Mouse (Mus musculus): Measurements from ENCODE around the gene Exoc2.
A peak's percentile ranks its signal among the peaks of the same experiment; 100 is the strongest.

Gene Exoc2

DNA sequence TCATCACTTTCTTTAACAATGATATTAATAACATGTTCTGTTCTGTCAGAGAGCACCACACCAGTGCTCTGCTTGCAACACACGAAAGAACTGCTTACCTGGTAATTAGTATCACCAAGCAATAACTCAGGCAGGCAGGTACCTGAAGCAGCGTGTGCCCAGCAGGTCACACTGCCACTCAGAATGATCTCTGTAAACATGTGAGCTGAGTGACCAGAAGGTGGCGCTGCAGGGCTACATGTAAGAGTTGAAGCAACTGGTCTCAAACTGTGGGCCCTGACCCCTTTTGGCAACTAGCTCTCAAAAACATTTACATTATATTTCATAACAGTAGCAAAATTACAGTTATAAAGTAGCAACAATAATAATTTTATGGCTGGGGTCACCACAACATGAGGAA, 85.4 kb downstream of the Exoc2 start:
- peak; percentile 92 for DNase-seq

DNA sequence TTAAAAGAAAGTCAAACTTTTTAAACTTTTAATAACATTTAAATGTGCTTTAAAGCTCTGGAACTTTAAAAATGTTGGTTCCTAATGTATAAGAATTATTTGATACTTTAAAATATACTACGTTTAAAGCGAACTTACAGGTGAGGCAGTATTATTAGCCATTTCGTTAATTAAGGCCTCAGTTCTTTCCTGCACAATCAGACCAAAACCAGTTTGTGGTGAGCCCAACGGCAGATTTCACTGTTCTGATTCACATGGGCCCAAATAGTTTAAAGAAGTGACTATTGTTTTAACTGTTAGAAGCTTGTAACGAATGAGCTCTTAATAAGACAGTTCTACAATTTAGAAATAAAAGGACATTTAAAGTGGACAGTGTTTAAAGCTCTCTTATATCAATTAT, 93.6 kb downstream of the Exoc2 start:
- no peak for DNase-seq

DNA sequence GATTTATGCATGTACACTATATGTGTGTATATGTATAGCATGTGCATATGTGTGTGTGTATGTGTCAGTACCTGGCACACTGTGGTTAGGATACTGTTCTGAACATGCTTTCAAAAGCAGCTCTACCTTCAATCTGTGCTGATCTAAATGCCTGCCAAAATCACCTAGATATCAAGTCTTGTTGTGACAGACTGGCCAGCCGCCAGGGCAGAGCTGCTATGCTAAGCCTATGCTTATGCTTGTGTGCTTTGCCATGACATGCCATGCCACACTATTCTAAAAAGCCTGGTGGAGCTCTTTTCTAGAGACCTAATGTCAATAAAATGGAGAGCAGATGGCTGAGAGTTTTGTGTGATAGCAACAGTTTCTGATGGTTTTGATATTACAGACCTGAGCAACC, 94.0 kb downstream of the Exoc2 start:
- peak; percentile 68 for DNase-seq

DNA sequence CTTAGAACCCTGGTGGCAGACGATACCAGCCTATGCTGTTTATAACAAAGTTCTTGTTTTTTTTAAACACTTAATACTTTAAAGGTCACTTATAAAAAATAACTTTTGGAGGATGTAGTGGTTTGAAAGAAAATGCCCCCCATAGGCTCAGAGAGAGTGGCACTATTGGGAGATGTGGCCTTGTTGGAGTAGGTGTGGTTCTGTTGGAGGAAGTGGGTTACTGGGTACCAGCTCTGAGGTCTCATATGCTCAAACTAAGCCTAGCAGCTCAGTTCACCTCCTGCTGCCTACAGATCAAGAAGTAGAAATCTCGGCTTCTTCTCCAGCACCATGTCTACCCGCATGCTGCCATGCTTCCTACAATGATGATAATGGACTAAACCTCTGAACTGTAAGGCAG, 98.1 kb downstream of the Exoc2 start:
- DNase-seq, result peak; percentile 23

- DNase-seq, result peak; percentile 64
Measured at GRCm38 (mm10) chr13:30873472-30873871, 100.4 kb downstream of the Exoc2 start.

DNA sequence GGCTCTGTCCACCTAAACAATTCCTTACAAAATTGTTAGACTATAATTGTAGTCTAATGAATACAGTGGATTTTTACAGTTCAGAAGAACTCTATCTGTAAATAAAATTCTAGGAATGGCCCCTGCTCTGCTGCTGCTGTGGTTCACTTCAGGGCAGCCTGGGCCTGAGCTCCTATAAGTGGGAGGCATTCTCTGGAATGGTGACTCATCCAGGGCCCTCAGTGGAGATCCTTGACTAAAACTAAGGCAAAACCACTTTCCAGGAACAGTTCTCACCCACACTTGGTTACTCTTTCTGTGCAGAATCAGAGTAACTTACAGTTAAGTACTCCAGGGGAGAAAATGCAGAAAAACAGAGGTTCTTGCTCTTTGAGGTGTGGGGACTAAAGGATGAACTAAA, 108.4 kb downstream of the Exoc2 start:
- DNase-seq, result peak; percentile 82

DNA sequence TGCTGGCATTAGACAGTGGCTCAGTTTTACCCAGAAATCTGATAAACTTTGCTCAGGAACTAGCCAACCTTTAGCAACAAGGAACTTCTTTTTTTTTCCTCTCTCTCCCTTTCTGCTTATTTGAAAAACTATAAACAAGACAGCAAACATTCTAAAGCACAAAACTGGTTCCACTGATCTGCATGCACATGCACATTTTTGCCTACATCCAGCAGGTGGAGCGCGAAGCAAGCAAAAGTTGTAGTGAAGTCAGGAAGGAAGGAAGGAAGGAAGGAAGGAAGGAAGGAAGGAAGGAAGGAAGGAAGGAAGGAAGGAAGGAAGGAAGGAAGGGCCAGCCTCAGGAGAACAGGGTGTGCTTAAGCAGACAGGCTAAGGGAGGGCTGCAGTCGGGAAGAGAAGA, 109.9 kb downstream of the Exoc2 start:
- peak; percentile 55 for DNase-seq

DNA sequence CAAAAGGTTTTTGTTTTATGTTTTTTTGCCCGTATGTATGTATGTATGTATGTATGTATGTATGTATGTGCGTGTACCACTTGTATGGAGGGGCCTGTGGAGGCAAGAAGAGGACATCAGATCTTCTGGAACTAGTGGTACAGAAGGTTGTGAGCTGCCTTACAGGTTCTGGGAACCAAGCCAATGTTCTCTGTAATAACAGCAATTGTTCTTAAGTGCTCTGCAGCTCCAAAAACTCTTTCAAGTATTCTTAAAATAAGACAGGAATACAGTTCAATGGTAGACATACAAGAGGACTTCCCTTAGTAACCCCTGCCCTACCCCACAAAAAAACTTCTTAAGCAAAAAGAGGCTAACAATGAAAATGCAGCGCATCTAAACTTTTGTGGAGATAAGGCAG, 115.5 kb downstream of the Exoc2 start:
- peak; percentile 62 for DNase-seq

- peak; percentile 72 for DNase-seq
Measured at GRCm38 (mm10) chr13:30850736-30851135, 123.2 kb downstream of the Exoc2 start.

GRCm38 (mm10) chr13:30848001-30848400, 125.9 kb downstream of the Exoc2 start:
- DNase-seq, result peak; percentile 91

- DNase-seq, result peak; percentile 22
Measured at GRCm38 (mm10) chr13:30846506-30846905, 127.4 kb downstream of the Exoc2 start.

- peak; percentile 51 for DNase-seq
Measured at GRCm38 (mm10) chr13:30843049-30843448, 130.8 kb downstream of the Exoc2 start.

DNA sequence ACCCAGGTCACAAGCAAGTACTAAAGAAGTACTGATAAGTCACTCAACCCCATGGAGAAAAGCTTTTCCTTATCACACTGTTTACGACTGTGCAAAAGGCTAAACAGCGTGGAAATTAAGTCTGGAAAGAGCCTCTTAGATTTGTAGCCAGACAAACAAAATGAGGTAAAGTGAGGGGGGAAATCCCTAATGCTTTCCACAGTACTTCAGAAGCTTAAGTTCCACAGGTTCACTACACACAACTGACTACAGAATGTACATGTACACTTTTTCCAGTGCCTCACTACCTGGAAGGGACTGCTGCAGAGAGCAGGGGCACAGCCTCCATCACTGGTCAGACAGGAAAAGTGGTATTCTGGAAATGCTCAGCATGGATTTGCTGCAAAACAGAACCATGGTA, 132.1 kb downstream of the Exoc2 start:
- DNase-seq, result peak; percentile 46

DNA sequence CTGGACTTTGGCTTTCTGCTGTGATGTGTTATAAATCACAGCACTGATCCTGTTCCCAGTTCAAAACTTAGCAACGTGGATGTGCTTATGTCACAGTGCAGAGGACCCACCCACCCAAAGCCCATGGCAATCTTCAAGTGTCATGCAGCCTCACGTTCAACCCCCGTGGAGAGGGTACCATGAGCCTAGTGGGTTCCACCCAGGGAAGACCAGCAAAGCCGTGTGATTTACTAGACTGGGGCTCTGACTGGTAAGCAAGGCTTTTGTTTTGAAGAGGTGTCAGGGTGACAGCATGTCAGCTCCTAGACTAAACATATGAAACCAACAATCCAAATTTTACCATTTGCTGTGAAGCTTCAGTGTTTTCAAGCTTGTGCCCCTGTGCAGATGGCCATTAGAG, 132.6 kb downstream of the Exoc2 start:
- peak; percentile 46 for DNase-seq

- DNase-seq, result peak; percentile 75
Measured at GRCm38 (mm10) chr13:30840700-30841099, 133.2 kb downstream of the Exoc2 start.

DNA sequence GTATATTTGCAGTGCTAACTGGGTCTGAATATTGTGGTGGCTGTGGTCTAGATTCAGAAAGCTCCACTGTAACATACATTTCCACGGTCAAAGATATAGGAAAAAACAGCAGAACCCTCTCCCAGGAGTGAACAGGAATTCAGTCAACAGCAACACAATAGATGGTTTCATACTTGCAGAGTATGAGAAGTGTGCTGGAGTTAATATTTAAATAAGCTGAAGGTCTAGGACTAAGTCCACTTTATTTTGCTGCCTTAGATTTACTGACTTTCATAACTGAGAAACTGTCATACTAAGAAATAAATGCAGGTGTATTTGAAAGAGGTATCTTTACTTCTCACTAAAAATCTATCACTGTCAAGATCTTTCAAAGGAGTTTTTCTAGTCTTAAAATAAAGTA, 137.6 kb downstream of the Exoc2 start:
- peak; percentile 22 for DNase-seq

DNA sequence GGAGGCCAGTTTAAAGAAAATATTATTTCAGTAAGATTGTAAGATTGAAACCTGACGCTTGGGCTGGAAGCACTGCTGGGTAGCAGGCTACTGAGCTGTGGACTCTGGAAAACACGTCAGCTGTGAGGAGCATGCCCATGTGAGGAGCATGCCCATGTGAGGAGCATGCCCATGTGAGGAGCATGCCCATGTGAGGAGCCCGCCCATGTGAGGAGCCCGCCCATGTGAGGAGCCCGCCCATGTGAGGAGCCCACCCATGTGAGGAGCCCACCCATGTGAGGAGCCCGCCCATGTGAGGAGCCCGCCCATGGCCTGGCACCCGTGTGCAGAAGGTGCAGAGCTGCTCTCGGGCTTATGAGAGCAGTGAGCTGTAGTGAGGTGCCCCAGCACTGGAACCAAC, 139.0 kb downstream of the Exoc2 start:
- peak; percentile 85 for DNase-seq

DNA sequence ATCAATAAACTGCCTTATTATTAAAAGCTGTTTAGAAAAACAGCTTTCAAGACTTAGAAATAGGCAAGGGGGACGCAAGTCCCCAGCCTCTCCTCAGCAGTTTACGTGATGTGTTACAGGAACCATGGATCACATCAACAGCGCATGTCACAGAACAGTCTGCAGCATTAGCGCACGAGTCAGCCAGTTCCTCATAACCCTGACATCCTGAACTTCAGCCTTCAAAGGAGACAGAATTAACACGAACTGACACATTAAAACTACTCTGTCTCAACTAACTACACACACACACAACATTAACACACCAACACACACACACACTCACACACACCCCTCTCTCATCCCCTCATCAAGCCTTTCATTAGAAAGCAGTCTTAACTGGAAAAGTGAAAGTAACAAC, 139.5 kb downstream of the Exoc2 start:
- DNase-seq, result peak; percentile 75

- peak; percentile 41 for DNase-seq
Measured at GRCm38 (mm10) chr13:30833476-30834149, 140.3 kb downstream of the Exoc2 start.

DNA sequence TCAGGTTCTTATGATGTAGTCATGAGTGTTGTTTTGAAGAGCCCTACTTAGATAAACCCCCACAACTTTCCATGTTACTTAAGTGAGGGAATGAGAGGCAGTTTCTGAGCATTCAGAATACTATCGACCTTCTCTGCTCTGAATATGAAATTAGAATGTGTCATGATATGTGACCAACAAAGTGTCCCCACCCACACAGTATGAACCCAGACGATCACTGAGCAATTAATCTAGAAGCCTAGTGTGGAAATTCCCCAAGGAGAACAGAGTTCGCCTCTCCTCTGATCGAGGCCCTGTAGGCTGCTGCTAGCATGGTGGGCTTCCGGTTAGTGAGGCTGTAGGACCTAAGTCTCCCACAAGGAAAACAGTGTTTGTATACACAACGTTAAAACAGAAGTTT, 142.5 kb downstream of the Exoc2 start:
- peak; percentile 49 for DNase-seq

- DNase-seq, result peak; percentile 60
Measured at GRCm38 (mm10) chr13:30826511-30826910, 147.4 kb downstream of the Exoc2 start.

- peak; percentile 43 for DNase-seq
Measured at GRCm38 (mm10) chr13:30824903-30825302, 149.0 kb downstream of the Exoc2 start.

- DNase-seq, result peak; percentile 58
Measured at GRCm38 (mm10) chr13:30820555-30820954, 153.3 kb downstream of the Exoc2 start.

DNA sequence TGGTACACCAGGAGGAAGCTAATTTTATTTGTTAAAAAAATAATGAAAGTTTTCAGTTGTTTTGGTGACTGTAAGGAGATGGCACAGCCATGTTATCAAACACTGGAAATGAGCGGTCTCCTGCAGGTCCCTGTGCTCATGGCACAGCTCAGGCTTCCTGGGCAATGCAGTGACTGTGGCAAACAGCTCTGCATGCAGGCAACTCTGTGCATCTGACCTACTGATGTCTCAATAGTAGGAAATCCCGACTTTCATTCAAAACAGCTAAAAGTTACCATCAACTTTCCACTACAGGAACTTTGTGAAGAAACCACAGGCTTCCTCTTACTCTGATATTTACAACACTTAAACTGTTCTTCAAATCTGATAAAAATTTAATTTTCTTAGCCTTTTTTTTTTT, 154.0 kb downstream of the Exoc2 start:
- DNase-seq, result peak; percentile 61

DNA sequence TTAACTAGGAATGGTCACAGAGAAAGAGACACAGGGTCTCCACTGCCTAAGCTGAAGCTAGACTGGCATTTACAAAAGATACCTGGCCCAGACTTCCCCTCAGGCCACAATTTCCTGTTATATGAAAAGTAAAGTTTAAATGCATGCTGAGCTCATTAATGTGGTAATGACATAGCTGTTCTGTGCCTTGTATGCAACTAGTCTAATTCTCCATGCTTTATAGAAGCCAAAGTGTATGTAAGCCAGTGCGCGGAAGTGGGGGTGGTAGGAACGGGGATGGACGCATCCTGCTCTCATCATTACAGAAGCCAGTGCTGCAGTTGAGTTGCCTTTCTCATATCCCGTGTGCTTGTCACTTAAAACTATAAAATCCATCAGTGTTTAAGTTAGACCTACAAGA, 156.5 kb downstream of the Exoc2 start:
- peak; percentile 55 for DNase-seq
